Mouse (Mus musculus): ENCODE data around the gene Olfr71. TPM values are rescaled to one million over a fixed set of nuclear protein-coding genes. Genes with fewer than 3 reads are reported as not detected.

Olfr71 gene
- not detected in 2 replicates for polyA plus RNA-seq (2016; fragmentation: Nextera tagmentation; extraction: Ambion mirVana)

- Histone ChIP-seq H3K36me3 (no peaks in the 10 kb centered on the region), H3K27ac (replicated peaks) (no peak within 1 kb of the TSS), H3K9me3 (replicated peaks) (no peaks in the 10 kb centered on the region), H3K27me3 (ENCODE audit: low read depth, poor library complexity, severe bottlenecking) (no peaks in the 10 kb centered on the region), H3K4me3 (no peak within 1 kb of the TSS), H3K4me1 (peaks cover 6% of the 10 kb centered on the region)
- DNase-seq (ENCODE audit: low spot score): no peak
- WGBS: 82% methylated on average over 6 of the region's 6 CpGs
These were observed at the start of gene Olfr71 for GRCm38 (mm10) chr4:43709869-43710268. Gene Olfr71, minus strand, starts transcription at chr4:43710255.

GRCm38 (mm10) chr4:43757213-43757612, 47.2 kb upstream of the Olfr71 start:
- no peak overlapping the region for H3K4me3 ChIP-seq
- H3K27me3 ChIP-seq (ENCODE audit: low read depth, poor library complexity, severe bottlenecking): no peaks in the 10 kb centered on the region
- no peaks in the 10 kb centered on the region for H3K4me1 ChIP-seq
- H3K36me3 ChIP-seq: no peaks in the 10 kb centered on the region
- DNase-seq (ENCODE audit: low spot score): no peak
- H3K9me3 ChIP-seq (replicated peaks): no peaks in the 10 kb centered on the region
- 83% methylated on average over 6 of the region's 6 CpGs for whole genome bisulfite sequencing
- H3K27ac ChIP-seq (replicated peaks): no peak overlapping the region

- H3K4me3 ChIP-seq: no peak overlapping the region
- H3K9me3 ChIP-seq (replicated peaks): no peaks in the 10 kb centered on the region; the same call in 1 of the 2 replicates
- 18% methylated on average over 6 of the region's 6 CpGs for WGBS
- DNase-seq (ENCODE audit: low spot score): no peak
- H3K27ac ChIP-seq (replicated peaks): no peak overlapping the region
- peaks cover 14% of the 10 kb centered on the region for H3K4me1 ChIP-seq
- no peaks in the 10 kb centered on the region for H3K27me3 ChIP-seq (ENCODE audit: low read depth, poor library complexity, severe bottlenecking)
- H3K36me3 ChIP-seq: no peaks in the 10 kb centered on the region
These were observed 35.1 kb upstream of the Olfr71 start for GRCm38 (mm10) chr4:43745187-43745586.

GRCm38 (mm10) chr4:43743099-43743498, 33.0 kb upstream of the Olfr71 start:
- peaks cover 14% of the 10 kb centered on the region for H3K4me1 ChIP-seq
- no peaks in the 10 kb centered on the region for H3K27me3 ChIP-seq (ENCODE audit: low read depth, poor library complexity, severe bottlenecking)
- 70% methylated on average over 1 of the region's 1 CpGs for WGBS
- no peaks in the 10 kb centered on the region for H3K36me3 ChIP-seq
- H3K9me3 ChIP-seq (replicated peaks): no peaks in the 10 kb centered on the region
- no peak overlapping the region for H3K4me3 ChIP-seq
- H3K27ac ChIP-seq (replicated peaks): no peak overlapping the region
- DNase-seq (ENCODE audit: low spot score): no peak

GRCm38 (mm10) chr4:43742637-43743036, 32.6 kb upstream of the Olfr71 start:
- no peaks in the 10 kb centered on the region for H3K9me3 ChIP-seq (replicated peaks)
- no peak overlapping the region for H3K4me3 ChIP-seq
- no peaks in the 10 kb centered on the region for H3K27me3 ChIP-seq (ENCODE audit: low read depth, poor library complexity, severe bottlenecking)
- no peak for DNase-seq (ENCODE audit: low spot score)
- WGBS: 45% methylated on average over 4 of the region's 4 CpGs
- no peaks in the 10 kb centered on the region for H3K36me3 ChIP-seq
- peaks cover 14% of the 10 kb centered on the region for H3K4me1 ChIP-seq
- no peak overlapping the region for H3K27ac ChIP-seq (replicated peaks)

- Histone ChIP-seq H3K27me3 (ENCODE audit: low read depth, poor library complexity, severe bottlenecking) (no peaks in the 10 kb centered on the region), H3K4me1 (0 out of 2 replicates have a peak, but pooled peaks cover 6% of the 10 kb centered on the region), H3K9me3 (replicated peaks) (no peaks in the 10 kb centered on the region), H3K27ac (replicated peaks) (no peak overlapping the region), H3K36me3 (no peaks in the 10 kb centered on the region), H3K4me3 (no peak overlapping the region)
- WGBS: 71% methylated on average over 5 of the region's 5 CpGs
- DNase-seq (ENCODE audit: low spot score): no peak
These were observed 31.5 kb upstream of the Olfr71 start for GRCm38 (mm10) chr4:43741526-43741925.

GRCm38 (mm10) chr4:43738989-43739674, 29.1 kb upstream of the Olfr71 start:
- Histone ChIP-seq H3K4me1 (0 out of 2 replicates have a peak, but pooled peaks cover 6% of the 10 kb centered on the region), H3K27ac (replicated peaks) (no peak overlapping the region), H3K27me3 (ENCODE audit: low read depth, poor library complexity, severe bottlenecking) (no peaks in the 10 kb centered on the region), H3K4me3 (no peak overlapping the region), H3K36me3 (no peaks in the 10 kb centered on the region), H3K9me3 (replicated peaks) (no peaks in the 10 kb centered on the region)
- DNase-seq (ENCODE audit: low spot score): no peak
- WGBS: 75% methylated on average over 8 of the region's 8 CpGs

- no peak overlapping the region for H3K27ac ChIP-seq (replicated peaks)
- DNase-seq (ENCODE audit: low spot score): no peak
- no peaks in the 10 kb centered on the region for H3K9me3 ChIP-seq (replicated peaks)
- no peaks in the 10 kb centered on the region for H3K36me3 ChIP-seq
- WGBS: 71% methylated on average over 6 of the region's 6 CpGs
- no peaks in the 10 kb centered on the region for H3K27me3 ChIP-seq (ENCODE audit: low read depth, poor library complexity, severe bottlenecking)
- no peak overlapping the region for H3K4me3 ChIP-seq
- H3K4me1 ChIP-seq: 0 out of 2 replicates have a peak, but pooled peaks cover 2% of the 10 kb centered on the region
These were observed 27.1 kb upstream of the Olfr71 start for GRCm38 (mm10) chr4:43737144-43737543.

GRCm38 (mm10) chr4:43733186-43733585, 23.1 kb upstream of the Olfr71 start:
- no peak overlapping the region for H3K4me3 ChIP-seq
- H3K36me3 ChIP-seq: no peaks in the 10 kb centered on the region
- H3K27me3 ChIP-seq (ENCODE audit: low read depth, poor library complexity, severe bottlenecking): no peaks in the 10 kb centered on the region
- no peak overlapping the region for H3K27ac ChIP-seq (replicated peaks)
- DNase-seq (ENCODE audit: low spot score): no peak
- H3K4me1 ChIP-seq: 0 out of 2 replicates have a peak, but pooled peaks cover 3% of the 10 kb centered on the region
- 87% methylated on average over 5 of the region's 5 CpGs for WGBS
- H3K9me3 ChIP-seq (replicated peaks): no peaks in the 10 kb centered on the region

GRCm38 (mm10) chr4:43732171-43732570, 22.1 kb upstream of the Olfr71 start:
- DNase-seq (ENCODE audit: low spot score): no peak
- Histone ChIP-seq H3K4me3 (no peak overlapping the region), H3K36me3 (no peaks in the 10 kb centered on the region), H3K9me3 (replicated peaks) (no peaks in the 10 kb centered on the region), H3K27me3 (ENCODE audit: low read depth, poor library complexity, severe bottlenecking) (no peaks in the 10 kb centered on the region), H3K27ac (replicated peaks) (no peak overlapping the region), H3K4me1 (0 out of 2 replicates have a peak, but pooled peaks cover 3% of the 10 kb centered on the region)
- WGBS: 27% methylated on average over 1 of the region's 1 CpGs

- no peaks in the 10 kb centered on the region for H3K27me3 ChIP-seq (ENCODE audit: low read depth, poor library complexity, severe bottlenecking)
- H3K36me3 ChIP-seq: no peaks in the 10 kb centered on the region
- 0 out of 2 replicates have a peak, but pooled peaks cover 3% of the 10 kb centered on the region for H3K4me1 ChIP-seq
- no peak overlapping the region for H3K4me3 ChIP-seq
- H3K9me3 ChIP-seq (replicated peaks): no peaks in the 10 kb centered on the region
- H3K27ac ChIP-seq (replicated peaks): no peak overlapping the region
- 71% methylated on average over 21 of the region's 21 CpGs for WGBS
- no peak for DNase-seq (ENCODE audit: low spot score)
These were observed 20.8 kb upstream of the Olfr71 start for GRCm38 (mm10) chr4:43730750-43731297.

GRCm38 (mm10) chr4:43729794-43730550, 19.9 kb upstream of the Olfr71 start, which contains the start of gene Spaar:
Gene Spaar, plus strand, starts transcription at chr4:43730034.
- Histone ChIP-seq H3K9me3 (replicated peaks) (no peaks in the 10 kb centered on the region), H3K4me1 (0 out of 2 replicates have a peak, but pooled peaks cover 3% of the 10 kb centered on the region), H3K36me3 (no peaks in the 10 kb centered on the region), H3K4me3 (no peak within 1 kb of the TSS), H3K27ac (replicated peaks) (no peak within 1 kb of the TSS), H3K27me3 (ENCODE audit: low read depth, poor library complexity, severe bottlenecking) (no peaks in the 10 kb centered on the region)
- WGBS: 77% methylated on average over 14 of the region's 14 CpGs
- DNase-seq (ENCODE audit: low spot score): no peak

Data from midbrain, embryonic 10.5 days (tissue).